Mouse (Mus musculus): ENCODE measurements around the gene Schip1. TPM values are rescaled to one million over a fixed set of nuclear protein-coding genes. Genes with fewer than 3 reads are reported as not detected.
"Not testable (repeated sequence)": the region's sequence is repeated elsewhere in the genome, so short reads cannot be mapped to it uniquely, and the experiment has no call there.

Gene Schip1
- polyA plus RNA-seq, 1 experiment from 2014 or later, result 36.6 TPM

DNA sequence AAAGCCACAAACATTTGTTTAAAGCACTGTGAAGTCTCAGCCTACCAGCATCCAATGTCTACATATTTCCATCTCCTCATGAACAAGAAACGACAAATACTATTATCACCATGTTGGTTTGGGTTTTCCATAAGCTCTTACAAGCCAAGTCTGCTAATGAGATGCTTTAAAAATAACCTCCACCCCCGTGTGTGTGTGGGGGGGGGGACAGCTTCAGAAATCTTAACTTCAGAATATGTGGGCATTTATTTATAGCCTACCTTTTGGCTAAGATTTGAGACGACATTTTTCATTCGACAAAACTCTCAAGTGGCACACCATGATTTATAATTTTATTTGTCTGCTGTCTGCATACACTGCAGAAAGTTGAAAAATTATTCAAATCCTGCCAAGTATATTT is 12.8 kb downstream of the Schip1 start:
- Histone ChIP-seq H3K4me2 (no peak overlapping the region), H3K4me3 (no peak overlapping the region), H3K4me1 (no peaks in the 10 kb centered on the region), H3K27me3 (no peaks in the 10 kb centered on the region), H3K9ac (no peak overlapping the region), H3K36me3 (no peaks in the 10 kb centered on the region), H3K27ac (no peak overlapping the region), H3K9me3 (no peaks in the 10 kb centered on the region)
- 65% methylated on average over 4 of the region's 4 CpGs for WGBS
- ATAC-seq (ENCODE audit: borderline replicate concordance, extremely low read depth, low FRiP score, low TSS enrichment), result no peak

DNA sequence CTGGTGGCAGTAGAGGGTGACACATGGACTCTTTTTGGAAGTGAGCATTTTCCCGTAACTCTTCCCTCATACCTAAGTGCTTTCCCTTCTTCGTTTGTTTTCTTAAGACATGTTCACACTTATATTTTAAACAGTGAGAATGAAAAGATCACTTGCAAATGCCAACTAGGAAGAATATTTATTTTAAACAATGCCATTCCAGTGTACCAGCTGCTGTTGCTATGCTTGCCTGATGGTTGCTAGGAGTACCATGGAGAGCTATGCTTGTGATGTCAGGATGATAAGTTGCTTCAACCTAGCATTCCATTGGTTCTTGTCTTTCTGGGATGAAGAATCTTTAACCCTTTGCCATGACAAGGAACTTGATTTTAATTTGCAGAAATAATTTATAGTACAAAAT is 20.4 kb downstream of the Schip1 start:
- Histone ChIP-seq H3K4me1 (no peaks in the 10 kb centered on the region), H3K4me3 (no peak overlapping the region), H3K36me3 (no peaks in the 10 kb centered on the region), H3K27me3 (no peaks in the 10 kb centered on the region), H3K9me3 (no peaks in the 10 kb centered on the region), H3K27ac (no peak overlapping the region), H3K4me2 (no peak overlapping the region), H3K9ac (no peak overlapping the region)
- WGBS, result 65% methylated on average over 2 of the region's 2 CpGs
- no peak for ATAC-seq (ENCODE audit: borderline replicate concordance, extremely low read depth, low FRiP score, low TSS enrichment)

DNA sequence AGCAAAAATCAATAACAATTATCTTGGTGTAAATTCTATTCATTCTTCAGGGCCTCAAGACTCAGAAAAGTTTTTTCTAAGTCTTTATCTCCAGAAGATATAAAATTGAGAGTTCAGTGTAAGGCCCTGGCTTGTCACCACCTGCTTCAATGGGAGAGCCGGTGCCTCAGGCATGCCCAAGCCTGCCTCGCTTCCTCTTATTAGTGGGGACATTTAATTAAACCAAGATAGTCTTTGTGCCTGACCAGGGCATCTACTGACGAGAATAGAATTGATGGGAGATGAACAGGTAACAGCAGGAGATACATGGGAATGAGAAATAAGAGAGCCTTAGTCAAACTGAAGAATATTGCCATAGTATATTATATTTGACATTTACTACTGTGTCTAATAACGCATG is 27.5 kb downstream of the Schip1 start:
- Histone ChIP-seq H3K36me3 (no peaks in the 10 kb centered on the region), H3K4me1 (no peaks in the 10 kb centered on the region), H3K27ac (no peak overlapping the region), H3K9ac (no peak overlapping the region), H3K4me3 (no peak overlapping the region), H3K9me3 (no peaks in the 10 kb centered on the region), H3K4me2 (no peak overlapping the region), H3K27me3 (no peaks in the 10 kb centered on the region)
- no peak for ATAC-seq (ENCODE audit: borderline replicate concordance, extremely low read depth, low FRiP score, low TSS enrichment)
- 82% methylated on average over 4 of the region's 4 CpGs for WGBS

DNA sequence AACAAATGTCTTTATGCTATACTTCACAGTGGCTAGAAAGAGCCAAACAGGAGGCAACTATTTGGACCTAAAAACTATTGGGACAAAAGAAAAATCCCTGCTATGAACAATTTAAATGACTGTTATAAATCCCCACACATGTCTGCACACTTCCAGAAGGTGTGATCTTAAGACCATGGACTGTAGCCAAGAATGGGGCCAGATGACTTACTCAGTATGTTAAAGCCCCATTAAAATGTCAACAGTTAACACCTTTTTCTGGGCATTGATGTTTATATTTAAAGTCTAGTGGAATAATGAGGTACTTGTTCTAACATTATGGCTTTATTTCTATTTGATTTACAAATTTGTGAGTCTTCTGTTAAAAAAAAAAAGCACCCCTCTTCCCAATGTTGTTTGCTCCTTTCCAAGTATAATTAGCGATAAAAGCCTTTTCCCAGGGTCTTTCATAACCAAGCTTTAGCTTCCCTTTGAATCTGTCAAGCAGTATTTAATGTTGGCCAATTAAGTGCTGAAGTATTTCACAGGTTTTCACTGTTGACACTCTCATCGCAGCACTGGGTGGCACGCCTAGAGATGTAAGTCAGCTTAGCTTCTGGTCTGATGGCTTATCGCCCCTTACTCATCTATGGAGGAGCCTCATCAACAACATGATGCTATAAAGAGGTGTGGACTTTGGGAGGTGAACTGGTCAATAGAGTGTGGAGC is 32.3 kb downstream of the Schip1 start:
- H3K27ac ChIP-seq, result no peak overlapping the region

DNA sequence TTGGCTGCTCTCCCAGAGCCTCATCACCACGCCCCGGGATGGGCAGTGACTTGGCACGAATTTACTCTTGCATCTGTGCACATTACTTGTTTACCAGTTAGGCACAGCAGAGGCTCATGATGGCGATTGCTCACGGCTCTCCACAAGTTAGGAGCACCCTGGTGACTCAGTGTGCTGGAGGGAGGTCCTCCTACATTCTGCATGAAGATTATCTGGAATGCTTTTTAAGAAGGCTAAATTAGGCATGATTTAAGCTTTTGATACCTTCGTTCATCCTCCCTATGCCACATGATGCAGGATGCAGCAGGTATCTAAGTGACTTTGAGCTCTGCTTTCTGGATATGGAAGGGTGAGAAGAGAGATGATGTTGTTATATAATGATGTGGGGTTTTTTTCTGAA is 35.0 kb downstream of the Schip1 start:
- H3K36me3 ChIP-seq; H3K4me2 ChIP-seq; H3K4me3 ChIP-seq; H3K9me3 ChIP-seq; ATAC-seq (ENCODE audit: borderline replicate concordance, extremely low read depth, low FRiP score, low TSS enrichment); H3K4me1 ChIP-seq; H3K9ac ChIP-seq; H3K27me3 ChIP-seq; H3K27ac ChIP-seq: not testable (repeated sequence)
- 76% methylated on average over 6 of the region's 6 CpGs for WGBS

More for the DNA sequence above, 32.3 kb downstream of the Schip1 start:
- WGBS, result 61% methylated on average over 4 of the region's 4 CpGs
- H3K27me3 ChIP-seq, result no peaks in the 10 kb centered on the region
- ATAC-seq (ENCODE audit: borderline replicate concordance, extremely low read depth, low FRiP score, low TSS enrichment), result no peak
- H3K4me2 ChIP-seq, result no peak overlapping the region
- no peak overlapping the region for H3K9ac ChIP-seq
- no peaks in the 10 kb centered on the region for H3K4me1 ChIP-seq
- no peaks in the 10 kb centered on the region for H3K9me3 ChIP-seq
- H3K4me3 ChIP-seq, result no peak overlapping the region
- H3K36me3 ChIP-seq, result no peaks in the 10 kb centered on the region

DNA sequence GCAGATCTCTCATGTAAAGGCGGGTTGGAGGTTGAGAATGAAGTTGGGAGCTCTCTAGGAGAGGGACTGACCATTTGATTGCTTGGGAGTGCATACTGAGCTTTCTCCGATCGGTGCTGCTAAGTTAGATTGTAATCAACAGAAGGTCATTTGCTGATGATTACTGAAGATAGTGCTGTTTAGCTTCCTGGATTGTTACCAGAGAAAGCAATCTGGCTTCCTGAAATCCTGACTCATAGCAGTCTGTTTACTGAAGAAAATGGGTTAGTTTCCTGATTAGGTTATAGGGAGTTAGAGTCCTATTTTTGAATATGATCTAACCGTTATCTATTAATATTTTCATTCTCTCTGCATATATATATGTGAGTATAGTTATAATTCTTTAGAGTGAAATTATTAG is 36.7 kb downstream of the Schip1 start:
- H3K4me2 ChIP-seq, result no peak overlapping the region
- H3K4me3 ChIP-seq, result no peak overlapping the region
- WGBS, result 54% methylated on average over 4 of the region's 4 CpGs
- H3K9ac ChIP-seq, result no peak overlapping the region
- no peaks in the 10 kb centered on the region for H3K27me3 ChIP-seq
- no peaks in the 10 kb centered on the region for H3K9me3 ChIP-seq
- no peak overlapping the region for H3K27ac ChIP-seq
- no peak for ATAC-seq (ENCODE audit: borderline replicate concordance, extremely low read depth, low FRiP score, low TSS enrichment)
- H3K36me3 ChIP-seq, result no peaks in the 10 kb centered on the region
- no peaks in the 10 kb centered on the region for H3K4me1 ChIP-seq

DNA sequence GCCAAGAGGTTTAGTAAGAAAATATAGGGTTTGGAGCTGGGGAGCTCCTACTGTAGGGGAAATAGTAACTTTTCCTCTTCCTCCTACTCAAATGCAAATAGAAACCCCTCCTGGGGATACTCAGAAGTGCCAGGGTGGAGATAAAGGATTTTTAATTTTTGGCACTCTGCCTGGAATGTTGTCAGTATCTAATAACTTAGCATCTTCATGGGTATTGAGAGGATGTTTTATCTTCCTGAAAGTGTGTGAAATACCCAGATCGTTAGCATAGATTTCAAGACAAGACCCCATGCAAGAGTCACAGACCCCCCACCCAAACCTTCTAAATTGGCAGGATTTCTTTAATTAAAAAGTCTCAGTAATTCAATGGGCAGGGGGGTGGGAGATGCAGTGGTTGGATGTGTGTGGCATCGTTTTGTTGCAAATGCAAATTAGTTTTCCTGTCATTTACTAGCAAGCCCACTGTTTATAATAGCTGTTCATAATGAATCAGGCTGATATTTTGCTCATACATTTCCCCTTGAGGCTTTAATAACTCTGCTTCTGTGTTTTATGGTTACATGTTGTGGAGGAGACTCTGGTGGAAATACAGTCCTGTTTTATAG is 40.6 kb downstream of the Schip1 start:
- no peaks in the 10 kb centered on the region for H3K4me1 ChIP-seq
- H3K27me3 ChIP-seq, result no peaks in the 10 kb centered on the region
- no peaks in the 10 kb centered on the region for H3K9me3 ChIP-seq
- ATAC-seq (ENCODE audit: borderline replicate concordance, extremely low read depth, low FRiP score, low TSS enrichment), result no peak
- H3K4me3 ChIP-seq, result no peak overlapping the region
- no peak overlapping the region for H3K27ac ChIP-seq
- 62% methylated on average over 2 of the region's 2 CpGs for WGBS
- no peak overlapping the region for H3K9ac ChIP-seq
- no peak overlapping the region for H3K4me2 ChIP-seq
- no peaks in the 10 kb centered on the region for H3K36me3 ChIP-seq

DNA sequence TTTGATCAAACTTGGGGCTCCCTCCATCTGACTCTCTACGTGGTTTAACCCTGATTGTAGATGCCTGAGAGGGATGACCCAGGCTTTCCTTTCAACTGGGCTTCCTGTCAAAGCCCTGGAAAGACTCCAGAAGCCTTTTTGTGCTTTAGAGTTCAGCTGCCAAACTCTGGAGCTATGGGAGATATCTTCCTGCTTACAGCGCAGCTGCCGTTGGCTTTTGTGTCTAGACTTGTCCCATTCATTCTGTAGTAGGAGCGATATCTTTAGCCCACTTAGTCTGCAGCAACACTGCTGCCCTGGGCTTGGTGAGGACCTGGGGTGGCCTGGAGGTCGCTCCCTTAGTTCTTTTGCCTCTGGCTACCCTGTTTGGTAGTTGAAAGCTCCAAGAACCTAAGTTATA is 56.7 kb downstream of the Schip1 start:
- H3K27ac ChIP-seq, result no peak overlapping the region
- no peak overlapping the region for H3K4me3 ChIP-seq
- 38% methylated on average over 5 of the region's 5 CpGs for WGBS
- H3K4me2 ChIP-seq, result no peak overlapping the region
- no peak for ATAC-seq (ENCODE audit: borderline replicate concordance, extremely low read depth, low FRiP score, low TSS enrichment)
- H3K9ac ChIP-seq, result no peak overlapping the region
- H3K9me3 ChIP-seq, result no peaks in the 10 kb centered on the region
- no peaks in the 10 kb centered on the region for H3K4me1 ChIP-seq
- H3K36me3 ChIP-seq, result no peaks in the 10 kb centered on the region
- no peaks in the 10 kb centered on the region for H3K27me3 ChIP-seq

DNA sequence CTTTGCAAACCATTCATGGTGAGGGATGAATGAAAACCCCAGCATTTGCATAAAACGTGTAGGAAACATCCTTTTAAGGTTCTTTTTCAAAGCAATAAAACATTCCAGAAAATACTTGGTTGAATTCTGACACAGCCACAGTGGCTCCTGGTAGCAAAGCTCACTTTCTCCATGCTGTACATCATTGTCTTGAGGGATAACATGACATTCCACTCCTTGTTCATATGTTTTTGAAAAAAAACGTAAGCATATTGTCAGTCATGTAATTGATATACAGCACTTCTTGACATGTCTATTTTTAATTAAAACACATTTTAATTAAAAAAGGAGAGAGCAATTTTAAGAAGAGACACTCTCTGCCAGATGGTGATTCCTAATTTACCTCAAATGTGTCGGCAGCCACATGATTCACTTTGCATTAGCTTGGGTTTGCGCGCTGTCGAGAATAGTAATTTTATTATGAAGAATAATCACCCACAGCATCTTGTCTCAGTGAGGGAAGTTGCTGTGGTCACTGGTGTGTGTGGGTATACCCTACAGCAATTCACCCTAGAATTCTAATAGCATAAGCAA is 61.8 kb downstream of the Schip1 start:
- no peak overlapping the region for H3K4me3 ChIP-seq
- WGBS, result 69% methylated on average over 6 of the region's 6 CpGs
- H3K4me1 ChIP-seq, result no peaks in the 10 kb centered on the region
- no peaks in the 10 kb centered on the region for H3K9me3 ChIP-seq
- H3K27me3 ChIP-seq, result no peaks in the 10 kb centered on the region
- H3K36me3 ChIP-seq, result no peaks in the 10 kb centered on the region
- H3K4me2 ChIP-seq, result no peak overlapping the region
- ATAC-seq (ENCODE audit: borderline replicate concordance, extremely low read depth, low FRiP score, low TSS enrichment), result no peak
- H3K9ac ChIP-seq, result no peak overlapping the region
- no peak overlapping the region for H3K27ac ChIP-seq

DNA sequence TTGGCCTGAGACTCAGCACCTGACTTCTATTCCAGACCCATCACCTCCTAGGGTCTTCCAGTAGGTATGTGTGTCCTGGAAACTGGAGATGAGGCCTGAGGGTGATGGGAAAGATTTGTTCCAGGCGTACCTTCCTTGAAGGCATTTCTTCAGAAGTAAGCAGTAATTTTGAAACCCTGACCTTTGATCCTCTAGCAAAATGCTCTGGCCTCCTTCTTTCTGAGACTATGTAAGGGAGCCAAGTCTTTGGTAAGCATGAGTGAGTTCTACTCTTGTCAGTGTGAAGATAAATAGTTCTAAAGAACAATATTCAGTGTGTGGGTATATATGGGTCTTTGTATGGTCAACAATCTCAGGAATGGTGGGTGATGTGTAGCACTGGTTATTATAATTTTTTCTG is 65.8 kb downstream of the Schip1 start:
- Histone ChIP-seq H3K4me3 (no peak overlapping the region), H3K27ac (no peak overlapping the region), H3K9ac (no peak overlapping the region), H3K9me3 (no peaks in the 10 kb centered on the region), H3K4me2 (no peak overlapping the region), H3K4me1 (no peaks in the 10 kb centered on the region), H3K36me3 (no peaks in the 10 kb centered on the region), H3K27me3 (no peaks in the 10 kb centered on the region)
- 64% methylated on average over 1 of the region's 1 CpGs for WGBS
- ATAC-seq (ENCODE audit: borderline replicate concordance, extremely low read depth, low FRiP score, low TSS enrichment), result no peak

DNA sequence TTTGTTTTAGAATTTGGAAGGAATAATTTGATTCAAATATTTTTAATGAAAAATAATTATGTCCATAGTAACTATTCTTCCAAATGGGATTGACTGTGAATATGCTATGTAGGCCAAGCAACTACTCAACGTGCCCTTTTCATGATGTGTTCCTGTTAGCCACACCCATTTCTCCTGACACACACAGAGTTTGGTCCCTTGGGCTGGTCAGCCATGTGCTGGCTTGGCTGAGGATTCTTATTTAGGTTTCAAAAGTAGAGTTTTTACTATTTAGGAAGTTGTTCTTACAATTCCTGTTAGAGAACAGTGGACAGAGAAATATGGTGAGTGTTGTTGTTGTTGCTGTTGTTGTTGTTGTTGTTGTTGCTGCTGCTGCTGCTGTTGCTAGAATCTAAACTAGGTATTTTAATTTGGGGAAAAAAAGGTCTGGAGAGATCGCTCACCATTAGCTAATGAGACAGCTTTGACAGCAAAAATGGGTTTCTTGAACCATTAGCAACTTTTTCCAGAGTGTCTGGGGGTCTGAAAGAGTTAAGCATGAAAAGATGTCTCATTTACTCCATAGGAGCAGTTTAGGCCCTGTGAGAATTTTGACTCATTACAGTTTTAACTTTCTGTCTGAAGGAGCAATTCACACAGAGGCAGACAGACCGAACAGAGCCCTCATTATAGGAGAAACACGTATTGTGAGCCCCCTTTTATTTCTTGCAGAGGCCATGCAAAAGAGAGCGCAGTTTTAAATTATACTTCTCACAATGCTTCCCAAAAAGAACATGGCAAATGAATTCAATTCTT is 74.4 kb downstream of the Schip1 start:
- Histone ChIP-seq H3K4me2 (no peak overlapping the region), H3K27me3 (no peaks in the 10 kb centered on the region), H3K27ac (no peak overlapping the region), H3K36me3 (no peaks in the 10 kb centered on the region), H3K9me3 (no peaks in the 10 kb centered on the region), H3K4me1 (no peaks in the 10 kb centered on the region), H3K4me3 (no peak overlapping the region), H3K9ac (no peak overlapping the region)
- ATAC-seq (ENCODE audit: borderline replicate concordance, extremely low read depth, low FRiP score, low TSS enrichment), result no peak
- WGBS, result 79% methylated on average over 5 of the region's 5 CpGs

DNA sequence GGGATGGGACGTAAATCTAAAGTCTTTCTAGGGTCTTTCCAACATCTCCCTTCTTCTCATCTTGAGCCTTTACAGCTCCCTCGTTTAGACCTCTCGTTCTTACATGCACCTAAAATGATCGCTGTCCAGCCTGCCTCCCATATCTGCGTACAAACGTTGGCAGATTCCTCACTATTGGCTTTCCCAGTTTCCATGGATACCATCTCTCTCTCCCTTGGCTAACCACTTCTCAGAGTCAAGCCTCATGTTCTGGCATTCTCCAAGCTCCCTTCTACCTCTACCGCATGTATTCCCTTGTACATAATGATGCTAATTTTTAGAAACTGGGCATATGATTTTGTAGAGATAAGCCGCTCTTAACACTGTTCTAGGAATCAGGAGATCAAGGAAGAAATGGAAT is 86.1 kb downstream of the Schip1 start:
- Histone ChIP-seq H3K27me3 (no peaks in the 10 kb centered on the region), H3K4me2 (no peak overlapping the region), H3K9ac (no peak overlapping the region), H3K27ac (no peak overlapping the region), H3K9me3 (no peaks in the 10 kb centered on the region), H3K4me1 (no peaks in the 10 kb centered on the region), H3K4me3 (no peak overlapping the region), H3K36me3 (no peaks in the 10 kb centered on the region)
- WGBS, result 66% methylated on average over 8 of the region's 8 CpGs
- ATAC-seq (ENCODE audit: borderline replicate concordance, extremely low read depth, low FRiP score, low TSS enrichment), result no peak

Measured in lung, embryonic 15.5 days (tissue).